Mouse (Mus musculus) hindlimb bud, embryonic 11.5 days (tissue): ENCODE measurements around the gene Slc30a1.

Experiments
- DNase-seq: peaks from one replicate; pipeline ENCODE4 v3.0.0-alpha.2; 2012; ENCODE audit warnings: low read depth, low spot score; ENCODE audit errors: extremely low spot score

Slc30a1 gene

GRCm38 (mm10) chr1:191894857-191895256, 11.7 kb upstream of the Slc30a1 start:
- no peak for DNase-seq

GRCm38 (mm10) chr1:191896806-191897552, 9.6 kb upstream of the Slc30a1 start:
- DNase-seq, result no peak

GRCm38 (mm10) chr1:191905637-191906533, 682 bp upstream of the Slc30a1 start:
- DNase-seq, result no peak

- DNase-seq, result no peak
These were observed 854 bp downstream of the Slc30a1 start for GRCm38 (mm10) chr1:191907431-191907810.

- no peak for DNase-seq
These were observed 2.3 kb downstream of the Slc30a1 start for GRCm38 (mm10) chr1:191908906-191909305.

- DNase-seq, result no peak
These were observed 2.7 kb downstream of the Slc30a1 start for GRCm38 (mm10) chr1:191909316-191909715.

GRCm38 (mm10) chr1:191910646-191911045, 4.1 kb downstream of the Slc30a1 start:
- no peak for DNase-seq

- no peak for DNase-seq
These were observed 4.6 kb downstream of the Slc30a1 start for GRCm38 (mm10) chr1:191911067-191911668.

GRCm38 (mm10) chr1:191914647-191915046, 8.1 kb downstream of the Slc30a1 start:
- no peak for DNase-seq

- DNase-seq, result no peak
These were observed 9.0 kb downstream of the Slc30a1 start for GRCm38 (mm10) chr1:191915586-191915985.

- DNase-seq, result no peak
These were observed 10.3 kb downstream of the Slc30a1 start for GRCm38 (mm10) chr1:191916876-191917275.

- DNase-seq, result no peak
These were observed 12.8 kb downstream of the Slc30a1 start for GRCm38 (mm10) chr1:191919336-191919735.

GRCm38 (mm10) chr1:191921701-191922100, 15.1 kb downstream of the Slc30a1 start:
- DNase-seq, result no peak

GRCm38 (mm10) chr1:191925496-191925895, 18.9 kb downstream of the Slc30a1 start:
- DNase-seq, result no peak

GRCm38 (mm10) chr1:191926681-191927080, 20.1 kb downstream of the Slc30a1 start:
- no peak for DNase-seq

GRCm38 (mm10) chr1:191928345-191928744, 21.8 kb downstream of the Slc30a1 start:
- DNase-seq, result no peak

GRCm38 (mm10) chr1:191929065-191929464, 22.5 kb downstream of the Slc30a1 start:
- no peak for DNase-seq

- no peak for DNase-seq
These were observed 23.4 kb downstream of the Slc30a1 start for GRCm38 (mm10) chr1:191929897-191930524.

- no peak for DNase-seq
These were observed 24.0 kb downstream of the Slc30a1 start for GRCm38 (mm10) chr1:191930525-191931105.

GRCm38 (mm10) chr1:191932286-191932985, 25.9 kb downstream of the Slc30a1 start:
- DNase-seq, result no peak
